In genomic region chr17:25810890-25811289, GRCm38 (mm10) we compare ENCODE assay signal across 19 mouse cellular contexts. TPM values are rescaled to one million over a fixed set of nuclear protein-coding genes. Genes with fewer than 3 reads are reported as not detected.
DNase-seq lines count a peak whose midpoint lies in the region; ATAC-seq and TF ChIP-seq lines count a peak whose summit lies in the region.
"Had no signal": no experiment of that assay in that cellular context is flagged by ENCODE, and none has a peak within 500 bp of the region (broad histone marks: within the 10 kb centered on the region; RNA-seq: fewer than 3 reads in every experiment).

No protein-coding gene starts in this region.

- no peaks in the 10 kb centered on the region for H3K36me3 ChIP-seq in forebrain, embryonic 13.5 days (ENCODE audit: poor library complexity, severe bottlenecking)
- H3K36me3 ChIP-seq in hindbrain, embryonic 15.5 days, result no peaks in the 10 kb centered on the region
- no peaks in the 10 kb centered on the region for H3K36me3 ChIP-seq in neural tube, embryonic 14.5 days (ENCODE audit: control insufficient read depth, insufficient read depth, low read length)
- H3K36me3 ChIP-seq in heart, embryonic 12.5 days, result no peaks in the 10 kb centered on the region
- H3K36me3 ChIP-seq: embryonic facial prominence, embryonic 15.5 days; lung, embryonic 15.5 days had no signal

- peak overlapping the region; percentile 93 for H3K27ac ChIP-seq in layer of hippocampus, adult 2 months
- no peak overlapping the region for H3K27ac ChIP-seq in forebrain, embryonic 13.5 days
- no peak overlapping the region for H3K27ac ChIP-seq in hindbrain, embryonic 15.5 days (replicated peaks)
- H3K27ac ChIP-seq in neural tube, embryonic 14.5 days (ENCODE audit: low read depth, low read length), result no peak overlapping the region
- no peak overlapping the region for H3K27ac ChIP-seq in heart, embryonic 12.5 days (ENCODE audit: poor library complexity, severe bottlenecking)
- H3K27ac ChIP-seq: embryonic facial prominence, embryonic 15.5 days; lung, embryonic 15.5 days had no signal

- ATAC-seq in forebrain, embryonic 13.5 days, result no peak
- no peak for ATAC-seq in hindbrain, embryonic 15.5 days (ENCODE audit: low FRiP score, low read depth)
- ATAC-seq in neural tube, embryonic 14.5 days (ENCODE audit: low read depth), result no peak
- ATAC-seq in heart, embryonic 12.5 days (ENCODE audit: insufficient number of reproducible peaks, low FRiP score), result no peak

- peaks cover 39% of the 10 kb centered on the region for H3K4me1 ChIP-seq in forebrain, embryonic 13.5 days
- H3K4me1 ChIP-seq in hindbrain, embryonic 15.5 days (replicated peaks), result peaks cover 49% of the 10 kb centered on the region
- peaks cover 24% of the 10 kb centered on the region for H3K4me1 ChIP-seq in neural tube, embryonic 14.5 days (ENCODE audit: control insufficient read depth, insufficient read depth, low read length)
- peaks cover 12% of the 10 kb centered on the region for H3K4me1 ChIP-seq in heart, embryonic 12.5 days (replicated peaks)

- peaks cover 3% of the 10 kb centered on the region; the same call in 1 of the 2 replicates for H3K27me3 ChIP-seq in forebrain, embryonic 13.5 days
- H3K27me3 ChIP-seq in hindbrain, embryonic 15.5 days, result no peaks in the 10 kb centered on the region
- H3K27me3 ChIP-seq in neural tube, embryonic 14.5 days (ENCODE audit: control insufficient read depth, insufficient read depth, low read length), result no peaks in the 10 kb centered on the region
- H3K27me3 ChIP-seq in heart, embryonic 12.5 days (replicated peaks), result peaks cover 83% of the 10 kb centered on the region

- WGBS in forebrain, embryonic 13.5 days, result 78% methylated on average over 4 of the region's 4 CpGs
- 74% methylated on average over 4 of the region's 4 CpGs for WGBS in hindbrain, embryonic 15.5 days
- WGBS in neural tube, embryonic 14.5 days, result 70% methylated on average over 4 of the region's 4 CpGs
- WGBS in heart, embryonic 12.5 days, result 71% methylated on average over 4 of the region's 4 CpGs

- peak overlapping the region; percentile 91 for H3K4me2 ChIP-seq in forebrain, embryonic 13.5 days
- H3K4me2 ChIP-seq in hindbrain, embryonic 15.5 days, result peak overlapping the region; percentile 97
- peak overlapping the region; percentile 99; the same call in 1 of the 2 replicates for H3K4me2 ChIP-seq in neural tube, embryonic 14.5 days (ENCODE audit: low read depth, low read length)
- H3K4me2 ChIP-seq in heart, embryonic 12.5 days, result no peak overlapping the region
- H3K4me2 ChIP-seq: embryonic facial prominence, embryonic 15.5 days; lung, embryonic 15.5 days had no signal

- no peak for DNase-seq in layer of hippocampus, adult 2 months (ENCODE audit: low spot score in 2 of 2)
- DNase-seq in layer of hippocampus, postnatal 10 days (ENCODE audit: low spot score in 2 of 2), result no peak
- DNase-seq in heart, postnatal 10 days, result no peak
- no peak for DNase-seq in layer of hippocampus, postnatal 36 days
- DNase-seq: B cell, adult 2 months; heart, adult 18-20 months; heart, postnatal 4 days; kidney, adult 18-20 months; liver; right cerebral cortex, adult 18-20 months had no signal

- peak overlapping the region; percentile 89 for H3K4me3 ChIP-seq in layer of hippocampus, adult 2 months
- peak overlapping the region; percentile 70; the same call in 1 of the 2 replicates for H3K4me3 ChIP-seq in forebrain, embryonic 13.5 days
- H3K4me3 ChIP-seq in hindbrain, embryonic 15.5 days, result peak overlapping the region; percentile 93
- no peak overlapping the region for H3K4me3 ChIP-seq in neural tube, embryonic 14.5 days (ENCODE audit: low read depth, low read length)
- no peak overlapping the region for H3K4me3 ChIP-seq in heart, embryonic 12.5 days
- H3K4me3 ChIP-seq: embryonic facial prominence, embryonic 15.5 days; lung, embryonic 15.5 days had no signal

- intact Hi-C loops in heart, postnatal 10 days (cut with DNase I), result no loop called here

- peak overlapping the region; percentile 89; the same call in 1 of the 2 replicates for H3K9ac ChIP-seq in forebrain, embryonic 13.5 days
- peak overlapping the region; percentile 99; the same call in 1 of the 2 replicates for H3K9ac ChIP-seq in hindbrain, embryonic 15.5 days
- H3K9ac ChIP-seq in neural tube, embryonic 14.5 days (replicated peaks; ENCODE audit: low read depth, low read length), result no peak overlapping the region
- no peak overlapping the region for H3K9ac ChIP-seq in heart, embryonic 12.5 days
- H3K9ac ChIP-seq: embryonic facial prominence, embryonic 15.5 days; lung, embryonic 15.5 days had no signal

- no peak for TF ChIP-seq CTCF in layer of hippocampus, adult 2 months (conservative IDR thresholded peaks at IDR 0.05)

- H3K9me3 ChIP-seq in forebrain, embryonic 13.5 days (replicated peaks), result no peaks in the 10 kb centered on the region
- H3K9me3 ChIP-seq in hindbrain, embryonic 15.5 days, result no peaks in the 10 kb centered on the region
- H3K9me3 ChIP-seq in neural tube, embryonic 14.5 days (ENCODE audit: control insufficient read depth, low read length), result no peaks in the 10 kb centered on the region
- H3K9me3 ChIP-seq in heart, embryonic 12.5 days (replicated peaks), result no peaks in the 10 kb centered on the region
- H3K9me3 ChIP-seq: embryonic facial prominence, embryonic 15.5 days; lung, embryonic 15.5 days had no signal

RNA-seq across cellular contexts. Expression of gene Fbxl16, which starts 2.0 kb away (rescaled TPM):
- total RNA-seq in layer of hippocampus, adult 2 months (2021), result 100 to 1,000 TPM; 680 to 699 TPM
- total RNA-seq in layer of hippocampus, postnatal 10 days (2021), result 100 to 1,000 TPM; 272 to 292 TPM
- 22.7 and 25.2 TPM in 2 replicates for polyA plus RNA-seq in forebrain, embryonic 13.5 days (2015; fragmentation: Nextera tagmentation; extraction: Ambion mirVana)
- polyA plus RNA-seq in hindbrain, embryonic 15.5 days (2015; fragmentation: Nextera tagmentation; extraction: Ambion mirVana), result 38.2 and 45.0 TPM in 2 replicates
- polyA plus RNA-seq in neural tube, embryonic 14.5 days (2014; fragmentation: Nextera tagmentation; extraction: Ambion mirVana), result 35.2 and 39.4 TPM in 2 replicates
- 1.4 and 1.6 TPM in 2 replicates for polyA plus RNA-seq in heart, embryonic 12.5 days (2016; fragmentation: Nextera tagmentation; extraction: Ambion mirVana)
- 1 to 10 TPM in 1 of 2 experiments, under 1 TPM in 1; 0.67 to 1.2 TPM for total RNA-seq in heart, postnatal 10 days (2021)
- 100 to 1,000 TPM; 643 to 644 TPM for total RNA-seq in layer of hippocampus, postnatal 36 days (2021)
- total RNA-seq: megakaryocyte, adult 5-6 weeks had no signal

RNA-seq across cellular contexts. Expression of gene Wdr24, which starts 12.5 kb away (rescaled TPM):
- 10 to 100 TPM; 27.9 to 28.9 TPM for total RNA-seq in layer of hippocampus, adult 2 months (2021)
- total RNA-seq in layer of hippocampus, postnatal 10 days (2021), result 10 to 100 TPM; 21.0 to 24.1 TPM
- polyA plus RNA-seq in forebrain, embryonic 13.5 days (2015; fragmentation: Nextera tagmentation; extraction: Ambion mirVana), result 27.7 and 30.0 TPM in 2 replicates
- polyA plus RNA-seq in hindbrain, embryonic 15.5 days (2015; fragmentation: Nextera tagmentation; extraction: Ambion mirVana), result 27.3 and 28.2 TPM in 2 replicates
- 29.5 and 31.8 TPM in 2 replicates for polyA plus RNA-seq in neural tube, embryonic 14.5 days (2014; fragmentation: Nextera tagmentation; extraction: Ambion mirVana)
- polyA plus RNA-seq in heart, embryonic 12.5 days (2016; fragmentation: Nextera tagmentation; extraction: Ambion mirVana), result 15.5 and 17.0 TPM in 2 replicates
- 10 to 100 TPM; 10.1 to 12.2 TPM for total RNA-seq in heart, postnatal 10 days (2021)
- 10 to 100 TPM; 25.4 to 27.3 TPM for total RNA-seq in layer of hippocampus, postnatal 36 days (2021)

RNA-seq across cellular contexts. Expression of gene Metrn, which starts 14.0 kb away (rescaled TPM):
- 10 to 100 TPM; 76.9 to 80.3 TPM for total RNA-seq in layer of hippocampus, adult 2 months (2021)
- total RNA-seq in layer of hippocampus, postnatal 10 days (2021), result 10 to 100 TPM; 51.2 to 65.8 TPM
- polyA plus RNA-seq in forebrain, embryonic 13.5 days (2015; fragmentation: Nextera tagmentation; extraction: Ambion mirVana), result 43.7 and 53.7 TPM in 2 replicates
- polyA plus RNA-seq in hindbrain, embryonic 15.5 days (2015; fragmentation: Nextera tagmentation; extraction: Ambion mirVana), result 67.2 and 82.2 TPM in 2 replicates
- polyA plus RNA-seq in neural tube, embryonic 14.5 days (2014; fragmentation: Nextera tagmentation; extraction: Ambion mirVana), result 7.3 and 14.3 TPM in 2 replicates
- 28.9 and 30.9 TPM in 2 replicates for polyA plus RNA-seq in heart, embryonic 12.5 days (2016; fragmentation: Nextera tagmentation; extraction: Ambion mirVana)
- total RNA-seq in heart, postnatal 10 days (2021), result 10 to 100 TPM; 59.7 to 60.9 TPM
- total RNA-seq in layer of hippocampus, postnatal 36 days (2021), result 10 to 100 TPM; 73.2 to 85.6 TPM

RNA-seq across cellular contexts. Expression of gene AC134908.4, which starts 15.4 kb away (rescaled TPM):
- total RNA-seq in layer of hippocampus, adult 2 months (2021), result 1 to 10 TPM; 1.4 to 1.9 TPM
- not detected for total RNA-seq in layer of hippocampus, postnatal 10 days (2021)
- polyA plus RNA-seq in forebrain, embryonic 13.5 days (2015; fragmentation: Nextera tagmentation; extraction: Ambion mirVana), result 1.8 TPM in 1 of 2 replicates, not detected in the other
- polyA plus RNA-seq in hindbrain, embryonic 15.5 days (2015; fragmentation: Nextera tagmentation; extraction: Ambion mirVana), result 2.0 TPM in 1 of 2 replicates, not detected in the other
- polyA plus RNA-seq in neural tube, embryonic 14.5 days (2014; fragmentation: Nextera tagmentation; extraction: Ambion mirVana), result 0.55 TPM in 1 of 2 replicates, not detected in the other
- 0.32 and 0.61 TPM in 2 replicates for polyA plus RNA-seq in heart, embryonic 12.5 days (2016; fragmentation: Nextera tagmentation; extraction: Ambion mirVana)
- not detected for total RNA-seq in heart, postnatal 10 days (2021)
- under 1 TPM in 1 of 2 experiments, not detected in 1; 0.81 TPM for total RNA-seq in layer of hippocampus, postnatal 36 days (2021)
- total RNA-seq: common myeloid progenitor, adult 5-6 weeks; heart, adult 18-20 months had no signal
- polyA plus RNA-seq: embryonic facial prominence, embryonic 15.5 days; urinary bladder, adult 2 months had no signal

RNA-seq across cellular contexts. Expression of gene Jmjd8, which starts 17.8 kb away (rescaled TPM):
- 10 to 100 TPM; 58.0 to 61.1 TPM for total RNA-seq in layer of hippocampus, adult 2 months (2021)
- 10 to 100 TPM; 55.4 to 56.9 TPM for total RNA-seq in layer of hippocampus, postnatal 10 days (2021)
- 64.6 and 69.8 TPM in 2 replicates for polyA plus RNA-seq in forebrain, embryonic 13.5 days (2015; fragmentation: Nextera tagmentation; extraction: Ambion mirVana)
- polyA plus RNA-seq in hindbrain, embryonic 15.5 days (2015; fragmentation: Nextera tagmentation; extraction: Ambion mirVana), result 51.1 and 55.0 TPM in 2 replicates
- 36.7 and 46.4 TPM in 2 replicates for polyA plus RNA-seq in neural tube, embryonic 14.5 days (2014; fragmentation: Nextera tagmentation; extraction: Ambion mirVana)
- 38.1 and 41.8 TPM in 2 replicates for polyA plus RNA-seq in heart, embryonic 12.5 days (2016; fragmentation: Nextera tagmentation; extraction: Ambion mirVana)
- total RNA-seq in heart, postnatal 10 days (2021), result 10 to 100 TPM; 33.7 to 34.5 TPM
- total RNA-seq in layer of hippocampus, postnatal 36 days (2021), result 10 to 100 TPM; 58.1 to 61.0 TPM

Comparison
In these comparisons a context has a peak if more than half of its experiments do, and no peak if none do; other contexts are left out.
1. H3K4me3 ChIP-seq: peak in layer of hippocampus, adult 2 months (single experiment), forebrain, embryonic 13.5 days (single experiment) and hindbrain, embryonic 15.5 days (single experiment); none in neural tube, embryonic 14.5 days (single experiment) and heart, embryonic 12.5 days (single experiment).
2. H3K9ac ChIP-seq: peak in forebrain, embryonic 13.5 days (single experiment) and hindbrain, embryonic 15.5 days (single experiment); none in neural tube, embryonic 14.5 days (single experiment) and heart, embryonic 12.5 days (single experiment).
3. RNA of gene Fbxl16, which starts 2.0 kb away (total RNA-seq): 680 to 699 TPM in layer of hippocampus, adult 2 months, 643 to 644 TPM in layer of hippocampus, postnatal 36 days and 272 to 292 TPM in layer of hippocampus, postnatal 10 days; 0.67 to 1.2 TPM in heart, postnatal 10 days; every median in the first group is over 100 times any median in the second.